Mouse (Mus musculus) ES-E14 (cell line): Measurements from ENCODE around the gene Tsen2. TPM values are rescaled to one million over a fixed set of nuclear protein-coding genes. Genes with fewer than 3 reads are reported as not detected.

Experiments used
- DNase-seq: peaks from one replicate; pipeline ENCODE4 v3.0.0-alpha.2; 2013; ENCODE audit warnings: low read depth, low spot score
- H3K27ac ChIP-seq: 2 replicates; pipeline ENCODE4 v1.5.1; 2012; ENCODE audit warnings: low read depth, mild to moderate bottlenecking, low read length, moderate library complexity, mixed read lengths; ENCODE audit not compliant: poor library complexity, insufficient read depth, severe bottlenecking
- H3K36me3 ChIP-seq: 2 replicates; pipeline ENCODE4 v1.6.1; 2012; ENCODE audit warnings: mild to moderate bottlenecking, low read length, moderate library complexity, mixed read lengths; ENCODE audit not compliant: control insufficient read depth, poor library complexity, insufficient read depth, severe bottlenecking
- H3K4me1 ChIP-seq, 2 experiments: fragments of 150-350 bp in 1 of 2; sonication (generic) in 1 of 2; 2 replicates each; pipeline ENCODE4 v1.6.1; 2012; ENCODE audit warnings: low read length in 2 of 2, mild to moderate bottlenecking in 1 of 2, mixed read lengths in 1 of 2; ENCODE audit not compliant: control insufficient read depth in 2 of 2, insufficient read depth in 2 of 2, poor library complexity in 1 of 2
- H3K4me3 ChIP-seq, 2 experiments: fragments of 150-350 bp in 1 of 2; sonication (generic) in 1 of 2; 2 replicates each; pipeline ENCODE4 v1.5.1; 2012; ENCODE audit warnings: low read length in 2 of 2, low read depth in 1 of 2, mild to moderate bottlenecking in 1 of 2, mixed read lengths in 1 of 2; ENCODE audit not compliant: insufficient read depth in 1 of 2, poor library complexity in 1 of 2, severe bottlenecking in 1 of 2
- H3K9ac ChIP-seq: 2 replicates; pipeline ENCODE4 v1.6.1; 2012; ENCODE audit warnings: low read depth, mild to moderate bottlenecking, low read length, mixed read lengths; ENCODE audit not compliant: poor library complexity, insufficient read depth, severe bottlenecking
- H3K9me3 ChIP-seq: fragments of 150-350 bp; sonication (generic); 2 replicates; pipeline ENCODE4 v1.6.1; 2012; ENCODE audit warnings: low read depth, mild to moderate bottlenecking, low read length; ENCODE audit not compliant: control insufficient read depth, insufficient read depth
- CHD2 ChIP-seq: IDR thresholded peaks from 2 replicates; pipeline ENCODE4 v1.6.1; 2014; ENCODE audit warnings: mild to moderate bottlenecking, low read depth, low read length, inconsistent platforms
- HCFC1 ChIP-seq: IDR thresholded peaks from 2 replicates; pipeline ENCODE4 v1.6.1; 2012; ENCODE audit warnings: low read length, inconsistent platforms, borderline replicate concordance; ENCODE audit not compliant: insufficient read depth
- MAFK ChIP-seq: IDR thresholded peaks from 2 replicates; pipeline ENCODE4 v1.6.1; 2014; ENCODE audit warnings: mild to moderate bottlenecking, low read depth, low read length, inconsistent platforms; ENCODE audit not compliant: insufficient read depth
- ZC3H11A ChIP-seq: IDR thresholded peaks from 2 replicates; pipeline ENCODE4 v1.6.1; 2012; ENCODE audit warnings: low read depth, mild to moderate bottlenecking, inconsistent platforms, low read length, borderline replicate concordance
- ZNF384 ChIP-seq: IDR thresholded peaks from 2 replicates; pipeline ENCODE4 v1.6.1; 2012; ENCODE audit warnings: low read depth, low read length, inconsistent platforms
- in situ Hi-C, 2 experiments: fragments of 600-800 bp; cut with MboI; formaldehyde crosslinking; loops; one replicate each; pipeline ENCODE4 v1.15.1; 2025; ENCODE audit warnings: low sequenced_read_pairs in 2 of 2, inconsistent platforms in 1 of 2; ENCODE audit not compliant: unreplicated experiment in 2 of 2
- total RNA-seq: library from RNA; depleted of rRNA; stranded (reverse); fragments of 300-350 nt; gene quantifications from 2 replicates; pipeline ENCODE4 v1.2.3, GENCODE M21; 2012

The Tsen2 gene
- total RNA-seq, 1 experiment, result 35.9 TPM

GRCm38 (mm10) chr6:115503549-115504159, 40.8 kb upstream of the Tsen2 start:
- in situ Hi-C loops, result no loop called here
- no peaks in the 10 kb centered on the region for H3K36me3 ChIP-seq
- no peaks in the 10 kb centered on the region for H3K9me3 ChIP-seq
- no peak for DNase-seq
- H3K4me1 ChIP-seq, result peaks cover under 1 to 16% of the 10 kb centered on the region in 2 experiments; a peak in 2 of 4 replicates
- TF ChIP-seq ZNF384, result no peak
- TF ChIP-seq CHD2, result no peak
- H3K4me3 ChIP-seq, result no peak overlapping the region
- no peak overlapping the region for H3K27ac ChIP-seq
- H3K9ac ChIP-seq, result no peak overlapping the region

GRCm38 (mm10) chr6:115504160-115504558, 40.3 kb upstream of the Tsen2 start:
- Histone ChIP-seq H3K4me3 (no peak overlapping the region), H3K9ac (no peak overlapping the region), H3K36me3 (no peaks in the 10 kb centered on the region), H3K9me3 (no peaks in the 10 kb centered on the region), H3K27ac (no peak overlapping the region), H3K4me1 (peaks cover 0 to 13% of the 10 kb centered on the region in 2 experiments; a peak in 2 of 4 replicates)
- DNase-seq, result no peak
- no peak for TF ChIP-seq MAFK
- no peak for TF ChIP-seq ZC3H11A
- TF ChIP-seq CHD2, result no peak
- TF ChIP-seq ZNF384, result no peak
- no peak for TF ChIP-seq HCFC1
- in situ Hi-C loops, result no loop called here

- no peak for TF ChIP-seq MAFK
- no peak for TF ChIP-seq ZNF384
- no peak for TF ChIP-seq ZC3H11A
- TF ChIP-seq CHD2, result no peak
- no peak for TF ChIP-seq HCFC1
- no peak overlapping the region for H3K4me3 ChIP-seq
- no peak for DNase-seq
- peaks cover 0 to 6% of the 10 kb centered on the region in 2 experiments; a peak in 1 of 4 replicates for H3K4me1 ChIP-seq
- in situ Hi-C loops, result no loop called here
- no peaks in the 10 kb centered on the region for H3K36me3 ChIP-seq
- no peaks in the 10 kb centered on the region for H3K9me3 ChIP-seq
- no peak overlapping the region for H3K9ac ChIP-seq
- H3K27ac ChIP-seq, result no peak overlapping the region
Observed at GRCm38 (mm10) chr6:115504915-115505314, 39.5 kb upstream of the Tsen2 start.

DNA sequence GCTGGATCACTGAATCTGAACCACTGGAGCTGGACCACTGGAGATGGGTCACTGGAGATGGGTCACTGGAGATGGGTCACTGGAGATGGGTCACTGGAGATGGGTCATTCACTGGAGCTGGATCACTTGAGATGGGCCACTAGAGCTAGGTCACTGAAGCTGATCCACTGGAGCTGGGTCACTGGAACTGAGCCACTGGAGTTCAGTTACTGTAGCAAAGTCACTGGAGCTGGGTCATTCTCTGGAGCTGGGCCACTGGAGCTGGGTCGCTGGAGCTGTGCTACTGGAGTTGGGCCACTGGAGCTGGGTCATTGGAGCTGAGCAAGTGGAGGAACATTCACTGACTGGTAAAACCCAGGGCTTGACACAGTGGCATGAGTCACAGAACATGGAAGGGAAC, 38.0 kb upstream of the Tsen2 start:
- Histone ChIP-seq H3K36me3 (no peaks in the 10 kb centered on the region), H3K4me3 (no peak overlapping the region), H3K9ac (no peak overlapping the region), H3K27ac (no peak overlapping the region), H3K4me1 (no peaks in the 10 kb centered on the region; a peak in 1 of 4 replicates), H3K9me3 (no peaks in the 10 kb centered on the region)
- in situ Hi-C loops, result no loop called here
- no peak for DNase-seq
- TF ChIP-seq MAFK, result no peak
- TF ChIP-seq CHD2, result no peak
- no peak for TF ChIP-seq ZC3H11A

DNA sequence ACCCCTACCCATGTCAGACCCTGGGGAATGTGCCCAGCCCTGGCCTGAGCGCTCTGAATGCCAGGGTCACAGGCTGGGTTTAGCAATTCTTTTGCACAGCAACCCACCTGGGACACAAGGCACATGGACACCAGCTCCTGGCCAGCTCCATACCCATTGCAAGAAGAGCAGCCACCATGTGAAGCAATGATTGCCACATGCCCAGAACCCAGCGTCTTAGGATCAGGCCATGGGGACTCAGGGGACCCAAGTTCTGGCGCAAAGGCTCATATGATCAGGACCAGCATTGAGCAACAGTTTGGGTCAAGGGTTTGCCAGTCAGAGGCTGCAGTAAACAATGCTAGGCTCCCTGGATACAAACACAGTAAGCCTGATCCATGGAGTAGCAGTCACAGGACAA, 33.0 kb upstream of the Tsen2 start:
- no peak for DNase-seq
- Histone ChIP-seq H3K36me3 (no peaks in the 10 kb centered on the region), H3K4me1 (no peaks in the 10 kb centered on the region), H3K9me3 (no peaks in the 10 kb centered on the region), H3K27ac (no peak overlapping the region), H3K9ac (no peak overlapping the region), H3K4me3 (no peak overlapping the region)
- TF ChIP-seq MAFK (no peak), ZC3H11A (no peak), CHD2 (no peak), HCFC1 (no peak), ZNF384 (no peak)
- in situ Hi-C loops, result no loop called here
